Mouse (Mus musculus) heart, embryonic 16.5 days (tissue): Measurements from ENCODE around the gene Nudcd2. TPM values are rescaled to one million over a fixed set of nuclear protein-coding genes. Genes with fewer than 3 reads are reported as not detected.

Experiments used
- ATAC-seq: fragments of 200-750 bp; cut with Nextera tagmentation; replicated peaks from 2 replicates; pipeline ENCODE4 v1.8.0; 2017; ENCODE audit warnings: moderate number of reproducible peaks; ENCODE audit not compliant: insufficient read depth, low FRiP score; ENCODE audit errors: extremely low read depth
- H3K27ac ChIP-seq: fragments of 300-500 bp; sonication (generic); 2 replicates; pipeline ENCODE4 v1.5.1; 2014; ENCODE audit warnings: mild to moderate bottlenecking, low read length, control low read depth, moderate library complexity
- H3K27me3 ChIP-seq: fragments of 300-500 bp; sonication (generic); 2 replicates; pipeline ENCODE4 v1.6.1; 2014; ENCODE audit warnings: low read length, mixed read lengths; ENCODE audit not compliant: control insufficient read depth, insufficient read depth
- H3K36me3 ChIP-seq: fragments of 300-500 bp; sonication (generic); 2 replicates; pipeline ENCODE4 v1.6.1; 2014; ENCODE audit not compliant: control insufficient read depth, insufficient read depth
- H3K4me1 ChIP-seq: fragments of 300-500 bp; sonication (generic); 2 replicates; pipeline ENCODE4 v1.6.1; 2014; ENCODE audit warnings: low read length, mixed read lengths; ENCODE audit not compliant: control insufficient read depth, insufficient read depth
- H3K4me2 ChIP-seq: fragments of 300-500 bp; sonication (generic); 2 replicates; pipeline ENCODE4 v1.6.1; 2014; ENCODE audit warnings: low read depth, mild to moderate bottlenecking, control low read depth, low read length
- H3K4me3 ChIP-seq: fragments of 300-500 bp; sonication (generic); 2 replicates; pipeline ENCODE4 v1.5.1; 2014; ENCODE audit warnings: mild to moderate bottlenecking, control low read depth, low read length
- H3K9ac ChIP-seq: fragments of 300-500 bp; sonication (generic); 2 replicates; pipeline ENCODE4 v1.6.1; 2014; ENCODE audit warnings: low read length, control low read depth
- H3K9me3 ChIP-seq: fragments of 300-500 bp; sonication (generic); replicated peaks from 2 replicates; pipeline ENCODE4 v1.6.1; 2016; ENCODE audit warnings: low read length; ENCODE audit not compliant: control insufficient read depth
- WGBS: fragments of 180-500 bp; shearing (Covaris S2); extraction: QIAGEN DNeasy Blood & Tissue Kit; methylation state at CpG from one replicate; pipeline ENCODE4 v1.1.7; 2014; 5-methylcytosine and 5-hydroxymethylcytosine counted together
- polyA plus RNA-seq: library from polyadenylated mRNA; unstranded; fragments of >200 nt; fragmentation: Nextera tagmentation; extraction: Ambion mirVana; gene quantifications from 2 replicates; pipeline ENCODE4 v1.2.1, GENCODE M21; 2015

The Nudcd2 gene
- polyA plus RNA-seq, 1 experiment from 2014 or later, result 90.3 TPM

DNA sequence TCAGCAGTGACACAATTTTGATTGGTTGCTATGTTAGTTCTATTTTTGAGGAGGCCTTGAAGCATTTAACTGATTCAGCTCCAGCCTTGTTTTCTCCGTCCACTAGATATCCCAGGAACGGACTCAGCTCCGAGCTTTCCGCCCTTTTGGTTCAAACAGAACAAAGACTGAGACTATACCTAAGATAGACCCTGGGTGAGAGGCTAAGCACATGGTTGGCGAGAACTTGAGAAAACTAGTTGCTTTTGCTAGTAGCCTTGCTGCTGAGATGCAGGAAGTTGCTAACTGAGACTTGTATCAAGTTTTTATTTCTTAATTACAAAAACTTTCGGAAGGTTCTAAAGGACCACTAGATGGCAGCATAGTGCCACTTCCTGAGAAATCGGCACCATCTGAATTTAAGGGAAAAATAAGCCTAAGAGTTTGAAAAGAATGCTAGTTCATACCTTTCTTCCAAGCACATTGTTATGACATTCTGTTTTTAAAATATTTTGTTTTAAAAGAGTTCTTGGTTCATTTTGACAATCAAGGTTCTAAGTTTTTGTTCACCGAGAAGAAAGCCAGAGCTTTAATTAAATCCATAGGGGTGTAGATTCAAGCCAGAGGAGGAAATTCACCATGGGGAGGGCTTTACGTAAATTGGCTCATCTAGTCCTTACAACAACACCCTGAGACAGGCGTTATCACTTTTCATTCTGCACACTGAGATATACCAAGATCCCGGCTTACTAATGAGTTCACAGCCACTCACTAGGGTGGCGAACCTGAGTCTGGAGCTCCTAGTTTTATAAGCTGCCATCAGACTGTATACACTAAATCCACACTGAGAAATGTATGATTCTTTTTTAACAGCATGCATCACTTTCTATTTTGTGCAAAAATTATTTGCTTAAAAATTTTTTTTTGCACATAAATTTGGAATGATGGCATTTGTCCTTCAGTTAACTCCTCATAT, 42.1 kb downstream of the Nudcd2 start:
- no peak overlapping the region; the same call in 1 of the 2 replicates for H3K4me3 ChIP-seq
- ATAC-seq, result no peak
- H3K4me1 ChIP-seq, result no peaks in the 10 kb centered on the region
- no peaks in the 10 kb centered on the region for H3K36me3 ChIP-seq
- peak overlapping the region; percentile 46 for H3K4me2 ChIP-seq
- no peaks in the 10 kb centered on the region for H3K9me3 ChIP-seq
- WGBS, result 40% methylated on average over 12 of the region's 12 CpGs
- H3K27ac ChIP-seq, result no peak overlapping the region
- H3K9ac ChIP-seq, result no peak overlapping the region
- H3K27me3 ChIP-seq, result no peaks in the 10 kb centered on the region

DNA sequence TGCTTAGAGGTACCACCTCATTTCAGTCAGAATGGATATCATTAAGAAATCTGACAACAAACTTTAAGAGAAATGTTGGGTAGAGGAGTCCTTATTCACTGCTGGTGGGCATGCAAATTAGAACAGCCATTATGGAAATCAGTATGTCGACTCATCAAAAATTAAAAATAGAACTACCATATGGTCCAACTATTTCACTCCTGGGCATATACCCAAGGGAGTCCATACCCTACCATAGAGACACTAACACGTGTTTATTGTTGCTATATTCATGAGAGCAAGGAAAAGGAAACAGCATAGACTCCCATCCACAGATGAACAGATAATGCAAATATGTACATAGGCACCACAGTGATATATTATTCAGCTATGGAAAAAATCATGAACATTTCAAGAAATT, 48.4 kb downstream of the Nudcd2 start:
- H3K27ac ChIP-seq, result no peak overlapping the region
- no peaks in the 10 kb centered on the region for H3K4me1 ChIP-seq
- H3K9me3 ChIP-seq, result no peaks in the 10 kb centered on the region
- no peak overlapping the region for H3K4me3 ChIP-seq
- no peak overlapping the region for H3K9ac ChIP-seq
- no peaks in the 10 kb centered on the region for H3K36me3 ChIP-seq
- no peak overlapping the region for H3K4me2 ChIP-seq
- no peak for ATAC-seq
- 62% methylated on average over 2 of the region's 2 CpGs for WGBS
- no peaks in the 10 kb centered on the region for H3K27me3 ChIP-seq

DNA sequence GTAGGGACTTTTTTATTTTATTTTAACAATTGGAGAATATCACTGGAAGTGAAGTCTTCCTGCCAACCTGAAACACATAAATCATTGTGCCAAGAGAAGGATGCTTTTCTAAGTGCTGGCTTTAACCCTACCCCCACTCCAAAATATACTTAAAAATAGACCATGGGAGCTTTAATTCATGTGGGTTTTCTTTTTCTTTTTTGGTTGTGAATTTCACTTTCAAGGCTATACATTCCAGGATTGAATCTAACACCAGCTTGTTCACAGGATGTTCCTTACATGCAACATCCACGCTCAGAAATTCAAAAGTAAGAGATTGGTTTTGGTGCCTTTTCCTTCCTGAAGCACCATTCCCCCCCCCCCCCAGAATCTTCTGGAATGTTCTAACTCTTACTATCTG, 49.9 kb downstream of the Nudcd2 start:
- H3K9ac ChIP-seq, result no peak overlapping the region
- no peak overlapping the region for H3K4me2 ChIP-seq
- WGBS, result 84% methylated on average over 1 of the region's 1 CpGs

DNA sequence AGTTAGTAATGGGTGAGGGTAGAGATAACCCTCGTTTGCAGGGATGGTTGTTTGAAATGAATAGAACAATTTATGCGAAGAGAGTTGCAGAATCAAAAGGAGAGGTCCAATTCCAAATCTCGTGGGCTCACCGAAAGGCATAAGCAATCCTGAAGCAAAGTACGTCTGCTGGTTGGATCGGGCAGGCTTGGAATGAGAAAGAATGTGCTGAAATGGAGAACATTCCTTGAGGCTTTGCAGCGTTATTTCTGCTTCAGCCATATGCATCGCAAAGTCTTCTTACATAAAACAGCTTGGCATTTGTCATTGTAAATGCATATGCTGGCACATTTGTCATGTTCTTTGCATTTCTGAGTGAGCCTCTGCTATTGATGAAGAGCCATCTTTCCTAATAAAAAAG, 50.9 kb downstream of the Nudcd2 start:
- H3K9ac ChIP-seq, result no peak overlapping the region
- no peaks in the 10 kb centered on the region for H3K4me1 ChIP-seq
- 64% methylated on average over 8 of the region's 8 CpGs for WGBS
- no peaks in the 10 kb centered on the region for H3K27me3 ChIP-seq
- H3K4me3 ChIP-seq, result no peak overlapping the region
- no peaks in the 10 kb centered on the region for H3K9me3 ChIP-seq
- H3K27ac ChIP-seq, result no peak overlapping the region
- no peak for ATAC-seq
- no peaks in the 10 kb centered on the region for H3K36me3 ChIP-seq
- H3K4me2 ChIP-seq, result no peak overlapping the region

More for the DNA sequence above, 49.9 kb downstream of the Nudcd2 start:
- H3K36me3 ChIP-seq, result no peaks in the 10 kb centered on the region
- H3K27ac ChIP-seq, result no peak overlapping the region
- ATAC-seq, result no peak
- H3K9me3 ChIP-seq, result no peaks in the 10 kb centered on the region
- no peaks in the 10 kb centered on the region for H3K4me1 ChIP-seq
- no peaks in the 10 kb centered on the region for H3K27me3 ChIP-seq
- no peak overlapping the region for H3K4me3 ChIP-seq

DNA sequence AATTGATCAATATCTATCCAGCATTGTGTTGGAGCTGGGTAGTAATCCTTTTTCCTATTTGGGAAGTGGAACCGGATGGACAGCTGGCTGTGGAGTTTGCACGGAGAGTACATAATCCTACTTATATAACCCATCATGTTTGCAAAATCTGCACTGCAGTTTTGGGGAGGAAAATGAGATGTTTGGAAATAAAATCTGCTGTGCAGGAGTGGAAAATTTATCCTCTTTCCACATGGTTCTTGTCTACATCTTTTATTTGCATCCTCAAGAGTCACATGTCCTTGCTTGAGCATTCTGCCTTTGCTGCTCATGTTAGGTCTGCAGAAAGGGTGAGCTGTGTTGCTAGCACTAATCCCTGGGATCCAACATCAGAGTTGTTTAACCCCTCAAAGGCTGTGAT, 53.4 kb downstream of the Nudcd2 start:
- Histone ChIP-seq H3K4me3 (no peak overlapping the region), H3K27me3 (no peaks in the 10 kb centered on the region), H3K36me3 (no peaks in the 10 kb centered on the region), H3K27ac (no peak overlapping the region), H3K4me2 (no peak overlapping the region), H3K4me1 (no peaks in the 10 kb centered on the region), H3K9me3 (no peaks in the 10 kb centered on the region), H3K9ac (no peak overlapping the region)
- ATAC-seq, result no peak
- 88% methylated on average over 2 of the region's 2 CpGs for WGBS

Other genes starting within 250 kb of the Nudcd2 start
- 128 and 144 TPM in 2 replicates for gene Mat2b, start 38.5 kb upstream of the Nudcd2 start, polyA plus RNA-seq
- gene Hmmr, start 245 bp upstream of the Nudcd2 start, polyA plus RNA-seq, result 49.2 and 55.6 TPM in 2 replicates
- gene Ccng1, start 21.6 kb downstream of the Nudcd2 start, polyA plus RNA-seq, result 150 and 163 TPM in 2 replicates